Mouse (Mus musculus): ENCODE data around the gene Arl15. TPM values are rescaled to one million over a fixed set of nuclear protein-coding genes. Genes with fewer than 3 reads are reported as not detected.

Arl15 gene
- total RNA-seq, 4 experiments from 2014 or later: 2.0 to 5.0 (median 3.4) TPM

GRCm38 (mm10) chr13:114199746-114200145 lies 405.4 kb downstream of the Arl15 start:
- no peak for DNase-seq (ENCODE audit: low spot score in 2 of 2)

- DNase-seq (ENCODE audit: low spot score in 2 of 2): no peak
Measured at GRCm38 (mm10) chr13:114200545-114200944, 406.2 kb downstream of the Arl15 start.

- DNase-seq (ENCODE audit: low spot score in 2 of 2): no peak
Measured at GRCm38 (mm10) chr13:114202806-114203570, 408.7 kb downstream of the Arl15 start.

Other genes with a start within 250 kb of the Arl15 start
- 10 to 100 TPM in 1 of 4 experiments, 1 to 10 TPM in 3; 7.6 to 10.2 (median 8.0) TPM for gene Snx18, start 175.9 kb upstream of the Arl15 start, total RNA-seq (2022)
- 10 to 100 TPM; 37.4 to 60.4 (median 51.8) TPM for gene Hspb3, start 130.8 kb upstream of the Arl15 start, total RNA-seq (2022)

All from gastrocnemius, adult 8-10 months (tissue).